Comparison of ENCODE assay signal across 19 mouse cellular contexts in genomic region chr15:27883881-27884280, GRCm38 (mm10).
DNase-seq lines count a peak whose midpoint lies in the region; ATAC-seq lines count a peak whose summit lies in the region.
"Had no signal": no experiment of that assay in that cellular context is flagged by ENCODE, and none has a peak within 500 bp of the region (broad histone marks: within the 10 kb centered on the region; RNA-seq: fewer than 3 reads in every experiment).

No protein-coding gene starts in this region.

- H3K9me3 ChIP-seq in neural tube, embryonic 15.5 days (replicated peaks), result no peaks in the 10 kb centered on the region
- H3K9me3 ChIP-seq: forebrain, embryonic 12.5 days; heart, embryonic 12.5 days; kidney, embryonic 15.5 days; limb, embryonic 12.5 days; liver, embryonic 15.5 days; lung, embryonic 15.5 days; midbrain, embryonic 12.5 days; neural tube, embryonic 12.5 days had no signal

- H3K27me3 ChIP-seq in neural tube, embryonic 15.5 days (replicated peaks), result no peaks in the 10 kb centered on the region
- H3K27me3 ChIP-seq: forebrain, embryonic 12.5 days; heart, embryonic 12.5 days; kidney, embryonic 15.5 days; limb, embryonic 12.5 days; liver, embryonic 15.5 days; lung, embryonic 15.5 days; midbrain, embryonic 12.5 days; neural tube, embryonic 12.5 days; Patski had no signal

- peak; percentile 72 for ATAC-seq in frontal cortex, adult (ENCODE audit: low TSS enrichment)
- ATAC-seq in neural tube, embryonic 15.5 days (ENCODE audit: low FRiP score), result peak; percentile 32; the same call in 1 of the 2 replicates

- no peak overlapping the region for H3K4me2 ChIP-seq in neural tube, embryonic 15.5 days
- H3K4me2 ChIP-seq: forebrain, embryonic 12.5 days; heart, embryonic 12.5 days; kidney, embryonic 15.5 days; limb, embryonic 12.5 days; liver, embryonic 15.5 days; lung, embryonic 15.5 days; midbrain, embryonic 12.5 days; neural tube, embryonic 12.5 days had no signal

- H3K4me1 ChIP-seq in neural tube, embryonic 15.5 days, result peaks cover 10% of the 10 kb centered on the region
- H3K4me1 ChIP-seq: limb, embryonic 12.5 days; lung, embryonic 15.5 days; midbrain, embryonic 12.5 days; neural tube, embryonic 12.5 days had no signal

- H3K4me3 ChIP-seq in neural tube, embryonic 15.5 days (replicated peaks), result no peak overlapping the region
- H3K4me3 ChIP-seq: erythroblast, embryonic 14.5 days; forebrain, embryonic 12.5 days; heart, adult 2 months; heart, embryonic 12.5 days; kidney, embryonic 15.5 days; limb, embryonic 12.5 days; liver, embryonic 15.5 days; lung, embryonic 15.5 days; midbrain, embryonic 12.5 days; neural tube, embryonic 12.5 days had no signal

- no peak for DNase-seq in frontal cortex, postnatal 10 days (ENCODE audit: low spot score in 2 of 2)
- peak; percentile 53 for DNase-seq in layer of hippocampus, adult 9-11 months
- no peak for DNase-seq in layer of hippocampus, postnatal 10 days (ENCODE audit: low spot score in 2 of 2)
- no peak for DNase-seq in neural tube, embryonic 10.5 days (ENCODE audit: extremely low spot score, low spot score)
- peak; percentile 83 for DNase-seq in telencephalon, adult 2 months (ENCODE audit: low read depth, low spot score)
- DNase-seq in urinary bladder, postnatal 14 days (ENCODE audit: low spot score), result no peak

- peak overlapping the region; percentile 39 for H3K27ac ChIP-seq in neural tube, embryonic 15.5 days (replicated peaks)
- H3K27ac ChIP-seq: heart, adult 2 months; kidney, embryonic 15.5 days; limb, embryonic 12.5 days; liver, embryonic 15.5 days; lung, embryonic 15.5 days; midbrain, embryonic 12.5 days; neural tube, embryonic 12.5 days had no signal

- peaks cover 38% of the 10 kb centered on the region for H3K36me3 ChIP-seq in neural tube, embryonic 15.5 days
- H3K36me3 ChIP-seq: liver, embryonic 15.5 days had no signal

- no peak overlapping the region for H3K9ac ChIP-seq in neural tube, embryonic 15.5 days (replicated peaks)
- H3K9ac ChIP-seq: forebrain, embryonic 12.5 days; heart, embryonic 12.5 days; kidney, embryonic 15.5 days; limb, embryonic 12.5 days; liver, embryonic 15.5 days; lung, embryonic 15.5 days; midbrain, embryonic 12.5 days; neural tube, embryonic 12.5 days had no signal

- WGBS in neural tube, embryonic 15.5 days, result 74% methylated on average over 3 of the region's 3 CpGs

Comparison
In these comparisons a context has a peak if more than half of its experiments do, and no peak if none do; other contexts are left out.
1. DNase-seq: peak in layer of hippocampus, adult 9-11 months (single experiment) and telencephalon, adult 2 months (single experiment); none in frontal cortex, postnatal 10 days (0 of 2), layer of hippocampus, postnatal 10 days (0 of 2), neural tube, embryonic 10.5 days (single experiment) and urinary bladder, postnatal 14 days (single experiment).